ENCODE assay signal across 9 mouse cellular contexts in the genomic region with DNA sequence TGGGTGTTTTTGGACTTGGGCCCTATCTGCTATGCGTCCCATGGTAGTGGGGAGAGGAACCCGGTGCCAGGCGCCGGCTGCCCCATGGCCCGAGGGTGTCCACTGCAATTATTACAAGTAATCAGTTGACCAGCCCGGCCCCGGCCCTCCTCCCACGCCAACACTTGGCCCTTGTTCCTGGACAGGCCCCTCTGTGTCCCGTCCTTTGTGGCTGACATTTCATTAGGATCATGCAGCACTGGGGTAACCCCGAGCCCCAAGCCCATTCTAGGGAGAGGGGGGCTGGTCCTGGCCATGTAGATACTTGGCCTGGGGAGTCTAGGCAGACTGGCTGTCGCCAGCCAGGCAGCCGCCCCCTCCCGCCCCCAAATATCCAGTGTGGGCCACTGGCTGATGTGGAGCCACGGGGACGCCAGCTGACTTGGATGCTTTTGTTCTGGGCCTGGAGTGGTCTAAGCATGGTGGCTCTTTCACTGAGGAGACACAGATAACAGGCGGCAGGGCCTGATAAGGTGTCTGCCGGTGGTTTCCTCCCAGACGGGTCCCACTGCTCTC.
A peak's percentile ranks its signal among the peaks of the same experiment; 100 is the strongest.
DNase-seq lines count a peak whose midpoint lies in the region; ATAC-seq lines count a peak whose summit lies in the region.
"Had no signal": no experiment of that assay in that cellular context is flagged by ENCODE, and none has a peak within 500 bp of the region (broad histone marks: within the 10 kb centered on the region; RNA-seq: fewer than 3 reads in every experiment).

No protein-coding gene starts in this region.

- no peaks in the 10 kb centered on the region for H3K27me3 ChIP-seq in lung, embryonic 16.5 days (ENCODE audit: control insufficient read depth, insufficient read depth, low read depth, low read length)
- H3K27me3 ChIP-seq in heart, embryonic 16.5 days (ENCODE audit: control insufficient read depth, insufficient read depth, low read length): no peaks in the 10 kb centered on the region
- peaks cover 9% of the 10 kb centered on the region; the same call in 1 of the 2 replicates for H3K27me3 ChIP-seq in liver, embryonic 15.5 days
- no peaks in the 10 kb centered on the region for H3K27me3 ChIP-seq in midbrain, embryonic 14.5 days (ENCODE audit: control insufficient read depth, insufficient read depth, low read length)

- H3K36me3 ChIP-seq in lung, embryonic 16.5 days (ENCODE audit: control insufficient read depth, insufficient read depth, low read length): no peaks in the 10 kb centered on the region
- H3K36me3 ChIP-seq in heart, embryonic 16.5 days (ENCODE audit: control insufficient read depth, insufficient read depth): no peaks in the 10 kb centered on the region
- no peaks in the 10 kb centered on the region for H3K36me3 ChIP-seq in liver, embryonic 15.5 days (replicated peaks)
- no peaks in the 10 kb centered on the region for H3K36me3 ChIP-seq in midbrain, embryonic 14.5 days (ENCODE audit: control insufficient read depth, insufficient read depth, low read length)

- peak; percentile 21 to 22 for DNase-seq in cerebellum, postnatal 14 days
- no peak for DNase-seq in cerebellum, adult 11 months
- no peak for DNase-seq in lung, postnatal 14 days
- no peak for DNase-seq in adrenal gland, adult 8-10 months
- no peak for DNase-seq in midbrain, embryonic 14.5 days

- no peak overlapping the region for H3K4me2 ChIP-seq in lung, embryonic 16.5 days (ENCODE audit: low read depth, low read length)
- no peak overlapping the region for H3K4me2 ChIP-seq in heart, embryonic 16.5 days (ENCODE audit: low read depth, low read length)
- H3K4me2 ChIP-seq in liver, embryonic 15.5 days: peak overlapping the region; percentile 13; the same call in 1 of the 2 replicates
- H3K4me2 ChIP-seq in midbrain, embryonic 14.5 days (ENCODE audit: low read length): no peak overlapping the region

- no peaks in the 10 kb centered on the region for H3K9me3 ChIP-seq in lung, embryonic 16.5 days (ENCODE audit: control insufficient read depth, low read length)
- no peaks in the 10 kb centered on the region for H3K9me3 ChIP-seq in heart, embryonic 16.5 days (replicated peaks; ENCODE audit: control insufficient read depth, low read length)
- H3K9me3 ChIP-seq in liver, embryonic 15.5 days (replicated peaks): no peaks in the 10 kb centered on the region
- no peaks in the 10 kb centered on the region for H3K9me3 ChIP-seq in midbrain, embryonic 14.5 days (ENCODE audit: control insufficient read depth, low read length)

- no peak overlapping the region for H3K4me3 ChIP-seq in lung, embryonic 16.5 days (ENCODE audit: low read length)
- H3K4me3 ChIP-seq in heart, embryonic 16.5 days (ENCODE audit: low read length): no peak overlapping the region
- no peak overlapping the region for H3K4me3 ChIP-seq in liver, embryonic 15.5 days (replicated peaks)
- no peak overlapping the region for H3K4me3 ChIP-seq in midbrain, embryonic 14.5 days (replicated peaks; ENCODE audit: low read depth, low read length)

- peaks cover 40% of the 10 kb centered on the region for H3K4me1 ChIP-seq in lung, embryonic 16.5 days (replicated peaks; ENCODE audit: control insufficient read depth, insufficient read depth, low read length)
- H3K4me1 ChIP-seq in heart, embryonic 16.5 days (ENCODE audit: control insufficient read depth, insufficient read depth, low read length): peaks cover 30% of the 10 kb centered on the region
- peaks cover 18% of the 10 kb centered on the region for H3K4me1 ChIP-seq in liver, embryonic 15.5 days (replicated peaks)
- H3K4me1 ChIP-seq in midbrain, embryonic 14.5 days (ENCODE audit: control insufficient read depth, insufficient read depth, low read length): no peaks in the 10 kb centered on the region

- WGBS in lung, embryonic 16.5 days: 67% methylated on average over 18 of the region's 18 CpGs
- 23% methylated on average over 18 of the region's 18 CpGs for WGBS in heart, embryonic 16.5 days
- 42% methylated on average over 18 of the region's 18 CpGs for WGBS in liver, embryonic 15.5 days (ENCODE audit: insufficient replicate concordance)
- 83% methylated on average over 18 of the region's 18 CpGs for WGBS in midbrain, embryonic 14.5 days

- peak; percentile 35 for ATAC-seq in lung, embryonic 16.5 days (ENCODE audit: low read depth)
- peak; percentile 80 for ATAC-seq in heart, embryonic 16.5 days (replicated peaks; ENCODE audit: extremely low read depth, insufficient read depth, low FRiP score)
- ATAC-seq in liver, embryonic 15.5 days (ENCODE audit: insufficient read depth): peak; percentile 79
- ATAC-seq in midbrain, embryonic 14.5 days (ENCODE audit: low FRiP score, low TSS enrichment): no peak

- H3K9ac ChIP-seq in lung, embryonic 16.5 days (ENCODE audit: low read length): 0 out of 2 replicates have a peak overlapping the region, but pooled peaks have one; percentile 30
- H3K9ac ChIP-seq in heart, embryonic 16.5 days (ENCODE audit: low read length): peak overlapping the region; percentile 33
- no peak overlapping the region for H3K9ac ChIP-seq in liver, embryonic 15.5 days
- H3K9ac ChIP-seq in midbrain, embryonic 14.5 days (replicated peaks; ENCODE audit: low read length): no peak overlapping the region

- peak overlapping the region; percentile 33; the same call in 1 of the 2 replicates for H3K27ac ChIP-seq in lung, embryonic 16.5 days (ENCODE audit: low read length)
- H3K27ac ChIP-seq in heart, embryonic 16.5 days (ENCODE audit: low read length): peak overlapping the region; percentile 73
- H3K27ac ChIP-seq in liver, embryonic 15.5 days (replicated peaks): no peak overlapping the region
- no peak overlapping the region for H3K27ac ChIP-seq in midbrain, embryonic 14.5 days (replicated peaks; ENCODE audit: low read depth, low read length)
- H3K27ac ChIP-seq: macrophage had no signal

Comparison
In these comparisons a context has a peak if more than half of its experiments do, and no peak if none do; other contexts are left out.
1. DNase-seq: peak in cerebellum, postnatal 14 days (2 of 2); none in cerebellum, adult 11 months (single experiment), lung, postnatal 14 days (single experiment), adrenal gland, adult 8-10 months (single experiment) and midbrain, embryonic 14.5 days (single experiment).
2. H3K27ac ChIP-seq: peak in lung, embryonic 16.5 days (single experiment) and heart, embryonic 16.5 days (single experiment); none in liver, embryonic 15.5 days (single experiment) and midbrain, embryonic 14.5 days (single experiment).
3. H3K9ac ChIP-seq: peak in lung, embryonic 16.5 days (single experiment) and heart, embryonic 16.5 days (single experiment); none in liver, embryonic 15.5 days (single experiment) and midbrain, embryonic 14.5 days (single experiment).